Mouse (Mus musculus) thymus, postnatal 25 days (tissue): Measurements from ENCODE around the gene Zbtb38.
A peak's percentile ranks its signal among the peaks of the same experiment; 100 is the strongest.

Source experiments
- DNase-seq: peaks from one replicate; pipeline ENCODE4 v3.0.0; 2022

Gene Zbtb38

DNA sequence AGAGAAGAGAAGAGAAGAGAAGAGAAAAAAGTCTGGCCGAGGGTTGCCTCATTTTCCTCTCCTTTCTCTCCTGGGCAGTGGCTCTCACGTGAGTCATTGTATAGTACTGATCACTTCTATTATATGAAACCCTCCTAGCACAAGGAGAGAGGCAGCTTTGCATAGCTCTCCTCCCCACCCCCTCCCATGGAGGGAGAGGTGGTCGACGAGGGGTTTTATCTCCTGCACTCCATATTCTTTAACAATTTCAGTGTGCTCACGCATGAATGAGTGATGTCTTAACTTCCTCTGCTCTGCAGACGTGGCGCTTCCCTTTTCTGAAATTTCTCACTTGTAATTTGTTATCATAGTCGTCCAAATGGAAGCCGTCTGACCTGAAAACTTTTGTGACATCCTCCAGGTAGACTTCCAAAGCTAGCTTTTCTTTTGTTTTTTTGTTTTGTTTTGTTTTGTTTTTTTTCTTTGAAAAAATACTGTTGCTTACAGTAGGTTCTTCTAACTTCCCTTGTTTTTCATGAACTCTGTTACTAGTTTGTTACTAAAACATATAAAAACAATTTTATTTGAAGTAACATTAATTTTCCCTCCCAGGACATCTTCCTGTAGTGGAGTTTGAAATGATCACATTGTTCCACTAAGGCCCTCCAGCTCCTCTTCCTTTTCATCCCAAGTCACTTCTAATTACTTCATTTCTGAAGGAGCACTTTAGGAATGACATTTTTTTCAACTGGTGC lies 116.0 kb downstream of the Zbtb38 start:
- DNase-seq, result no peak

GRCm38 (mm10) chr9:96635899-96636298 lies 116.7 kb downstream of the Zbtb38 start:
- DNase-seq, result no peak

- no peak for DNase-seq
Measured at GRCm38 (mm10) chr9:96635176-96635575, 117.5 kb downstream of the Zbtb38 start.

GRCm38 (mm10) chr9:96633771-96634170 lies 118.9 kb downstream of the Zbtb38 start:
- DNase-seq, result peak; percentile 41
